Mouse (Mus musculus) embryonic fibroblast, embryonic 13.5 days (primary cell): Measurements from ENCODE around the gene 4930469K13Rik.

Source experiments
- CTCF ChIP-seq: IDR thresholded peaks from 2 replicates; pipeline ENCODE4 v1.5.1; 2011; ENCODE audit warnings: mild to moderate bottlenecking, control low read depth, low read length, moderate library complexity, borderline replicate concordance; ENCODE audit not compliant: insufficient read depth
- POLR2A ChIP-seq: IDR thresholded peaks from 2 replicates; pipeline ENCODE4 v1.6.1; 2011; ENCODE audit warnings: low read depth, mild to moderate bottlenecking, control low read depth, low read length, moderate library complexity

- TF ChIP-seq POLR2A (no peak), CTCF (no peak)
Observed at GRCm38 (mm10) chr11:33925778-33926177, 172.6 kb downstream of the 4930469K13Rik start.
